Mouse (Mus musculus) ovary, adult 18-20 months (tissue): Measurements from ENCODE around the gene Tmem143.
"Not testable (repeated sequence)": the region's sequence is repeated elsewhere in the genome, so short reads cannot be mapped to it uniquely, and the experiment has no call there.

Experiments used
- DNase-seq: peaks from one replicate; pipeline ENCODE4 v3.0.0; 2022; ENCODE audit warnings: low spot score, mixed read lengths

Tmem143 gene

DNA sequence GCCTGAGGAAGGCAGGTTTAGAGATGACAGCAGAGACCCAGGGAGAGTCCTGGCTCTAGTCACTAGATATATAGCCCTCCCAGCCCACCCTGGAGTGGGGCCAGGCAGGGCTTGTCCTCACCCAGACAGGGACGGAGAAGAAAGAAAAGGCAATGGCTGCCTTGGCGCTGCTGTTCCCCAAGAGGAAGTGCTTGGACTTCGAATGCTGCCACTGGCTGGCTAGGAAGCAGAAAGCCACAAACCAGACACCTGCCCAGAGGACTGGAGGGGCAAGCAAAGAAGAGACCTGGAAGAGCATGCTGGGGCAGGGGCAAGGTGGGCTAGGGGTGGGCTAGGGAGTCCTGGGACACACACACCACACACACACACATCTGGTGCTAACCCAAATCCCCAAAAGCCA, 9.5 kb upstream of the Tmem143 start:
- no peak for DNase-seq

DNA sequence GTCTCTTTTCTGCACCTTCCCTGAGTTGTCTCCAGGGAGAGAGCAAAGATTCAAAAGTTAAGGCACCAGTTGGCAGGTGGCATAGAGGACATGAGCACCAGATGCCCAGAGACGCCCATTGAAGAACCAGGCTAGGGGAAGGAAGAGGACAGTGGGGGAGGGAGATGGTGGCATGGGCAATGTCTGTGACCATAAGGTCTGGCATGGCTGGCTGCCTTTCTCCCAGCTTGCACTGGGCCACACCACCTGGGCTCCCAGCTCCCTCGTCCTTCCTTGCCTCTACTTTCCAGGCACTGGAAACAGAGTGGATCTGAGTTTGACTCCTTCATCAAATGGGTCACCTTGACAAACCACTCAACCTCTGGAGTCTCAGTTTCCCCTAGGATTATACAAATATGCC, 4.1 kb upstream of the Tmem143 start:
- DNase-seq: no peak

DNA sequence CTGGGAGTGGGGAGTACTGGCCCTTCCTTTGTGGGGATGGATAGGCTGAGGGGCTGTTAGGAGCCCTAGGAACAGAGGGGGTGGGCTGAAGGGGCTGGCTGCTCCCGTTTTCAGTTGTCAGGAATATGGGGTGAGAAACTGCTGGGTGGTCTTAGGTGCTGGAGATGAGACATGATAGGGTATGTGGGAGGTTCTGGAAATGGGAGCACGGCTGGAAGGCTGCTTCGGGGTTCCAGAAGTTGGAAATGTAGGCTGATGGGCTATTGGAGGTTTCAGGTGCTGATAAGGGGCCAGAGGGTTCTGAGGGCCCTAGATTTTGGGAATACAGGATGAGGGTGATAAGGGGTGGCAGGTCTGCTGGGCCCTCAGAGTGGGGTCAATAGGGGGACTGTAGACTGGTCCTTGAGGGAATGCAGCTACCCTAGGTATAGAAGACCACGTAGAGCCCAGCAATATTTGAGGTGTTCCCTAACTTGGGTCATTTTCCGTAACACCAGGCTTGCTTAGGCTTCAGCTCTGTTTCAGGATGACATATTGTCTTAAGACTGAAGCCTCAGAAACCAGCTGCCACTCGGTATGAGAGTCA, 717 bp upstream of the Tmem143 start:
- no peak for DNase-seq

DNA sequence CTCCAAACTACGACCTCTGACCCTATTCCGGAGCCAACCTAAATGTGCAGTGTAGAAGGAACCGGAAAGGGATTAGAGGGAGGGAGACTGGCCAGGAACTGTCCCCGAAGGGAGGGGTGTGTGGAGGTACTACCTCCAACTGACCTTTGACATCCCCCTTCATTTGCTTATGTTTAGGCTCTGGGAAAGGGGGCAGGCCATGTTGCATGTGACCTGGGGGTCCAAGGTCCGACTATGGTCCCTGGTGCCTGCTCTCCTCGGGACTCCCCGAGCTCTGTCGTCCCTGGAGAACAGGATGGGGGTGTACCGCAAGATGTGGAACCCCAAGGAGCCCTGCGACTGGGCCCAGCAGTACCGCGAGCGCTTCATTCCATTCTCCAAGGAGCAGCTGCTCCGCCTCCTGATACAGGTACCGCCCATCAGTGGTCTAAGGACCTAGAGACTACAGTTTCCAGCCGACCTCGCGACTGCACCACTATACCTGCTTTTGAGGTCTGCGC, 567 bp downstream of the Tmem143 start:
- DNase-seq: peak; percentile 44

DNA sequence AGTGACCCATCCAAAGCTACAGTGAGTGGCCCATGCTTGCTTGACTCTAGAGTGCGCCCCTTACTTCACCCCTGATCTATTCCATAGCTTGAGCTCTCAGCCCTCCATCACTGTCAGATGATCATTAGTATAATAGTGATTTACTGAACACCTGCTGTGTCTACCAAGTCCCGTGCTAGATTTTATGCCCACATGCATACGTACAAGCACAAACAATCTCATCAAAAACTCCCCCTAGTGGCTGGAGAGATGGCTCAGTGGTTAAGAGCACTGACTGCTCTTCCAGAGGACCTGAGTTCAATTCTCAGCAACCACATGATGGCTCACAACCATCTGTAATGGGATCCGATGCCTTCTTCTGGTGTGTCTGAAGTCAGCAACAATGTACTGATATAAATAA, 1.4 kb downstream of the Tmem143 start:
- not testable (repeated sequence) for DNase-seq

DNA sequence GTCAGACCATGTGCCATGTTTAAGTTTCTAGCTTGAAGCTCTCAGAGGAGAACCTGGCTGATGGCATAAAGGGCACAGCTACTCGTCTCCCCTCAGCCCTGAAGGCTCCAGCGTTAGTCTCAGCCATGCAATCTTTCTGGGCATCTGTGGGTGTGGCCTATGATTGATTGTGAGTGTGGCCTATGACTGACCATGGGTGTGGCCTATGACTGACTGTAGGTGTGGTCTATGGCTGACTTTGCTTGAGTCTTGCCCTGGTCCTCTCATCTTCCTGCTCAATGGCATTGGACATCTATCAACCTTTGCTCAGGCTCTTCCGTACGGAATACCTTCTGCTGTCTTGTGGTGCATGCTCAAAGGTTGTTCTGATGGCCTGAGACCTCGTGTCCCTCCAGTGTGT, 4.8 kb downstream of the Tmem143 start:
- DNase-seq: no peak

DNA sequence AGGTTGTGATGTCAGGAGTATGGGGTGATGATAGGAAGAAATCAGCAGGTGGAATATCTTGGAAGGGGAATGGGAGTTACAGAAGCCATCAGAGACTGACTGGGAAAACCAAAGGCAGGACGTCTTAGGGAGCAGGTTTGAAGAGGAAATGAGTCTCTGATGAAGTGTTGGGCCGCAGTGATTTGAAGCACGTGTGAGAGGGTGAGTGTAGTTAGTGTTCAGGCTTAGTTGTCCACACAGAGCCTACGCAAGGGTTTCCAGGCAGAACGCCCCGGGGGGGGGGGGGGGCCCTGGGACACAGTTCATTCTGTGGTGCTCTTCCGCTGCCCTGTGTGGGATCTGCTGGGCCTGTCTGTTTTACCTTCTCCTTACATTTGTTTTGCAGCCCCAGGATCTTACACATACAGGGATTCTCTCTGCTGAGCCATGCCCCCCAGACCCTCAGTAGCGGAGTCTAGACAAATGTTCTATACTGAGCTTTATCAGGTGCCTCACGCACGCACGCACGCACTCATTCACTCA, 5.8 kb downstream of the Tmem143 start:
- no peak for DNase-seq

DNA sequence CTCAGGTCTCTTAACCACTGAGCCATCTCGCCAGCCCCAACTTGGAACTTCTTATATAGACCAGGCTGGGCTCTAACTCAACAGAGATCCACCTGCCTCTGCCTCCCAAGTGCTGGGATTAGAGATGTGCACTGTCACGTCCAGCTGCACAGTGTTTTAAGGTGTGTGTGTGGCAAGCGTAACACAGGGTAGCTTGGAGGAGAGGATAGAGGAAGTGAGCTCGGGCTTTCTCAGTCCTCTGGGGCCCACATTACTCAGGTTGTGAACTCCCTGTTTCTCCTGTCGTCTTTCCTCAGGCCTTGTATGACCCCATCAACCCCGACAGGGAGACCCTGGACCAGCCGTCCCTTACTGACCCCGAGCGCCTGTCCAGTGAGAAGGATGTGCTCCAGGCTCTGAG, 9.9 kb downstream of the Tmem143 start:
- no peak for DNase-seq

DNA sequence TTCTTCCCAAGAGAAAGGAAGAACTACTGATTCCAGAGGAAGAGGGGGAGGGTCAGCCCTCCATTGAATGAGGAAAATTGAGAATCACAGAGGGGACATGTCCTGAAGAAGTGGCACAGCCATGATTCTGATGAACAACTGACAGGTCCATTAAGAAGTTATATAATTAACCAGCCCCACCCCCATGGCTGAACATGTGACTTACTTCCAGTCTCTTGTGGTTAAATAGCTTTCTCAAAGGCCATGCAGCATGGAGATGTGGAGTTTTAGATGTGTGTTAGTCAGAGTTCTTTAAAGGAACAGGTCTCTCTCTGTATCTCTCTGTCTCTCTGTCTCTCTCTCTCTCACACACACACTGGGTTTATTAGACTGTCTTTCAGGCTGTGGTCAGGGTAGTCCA, 11.6 kb downstream of the Tmem143 start:
- no peak for DNase-seq

DNA sequence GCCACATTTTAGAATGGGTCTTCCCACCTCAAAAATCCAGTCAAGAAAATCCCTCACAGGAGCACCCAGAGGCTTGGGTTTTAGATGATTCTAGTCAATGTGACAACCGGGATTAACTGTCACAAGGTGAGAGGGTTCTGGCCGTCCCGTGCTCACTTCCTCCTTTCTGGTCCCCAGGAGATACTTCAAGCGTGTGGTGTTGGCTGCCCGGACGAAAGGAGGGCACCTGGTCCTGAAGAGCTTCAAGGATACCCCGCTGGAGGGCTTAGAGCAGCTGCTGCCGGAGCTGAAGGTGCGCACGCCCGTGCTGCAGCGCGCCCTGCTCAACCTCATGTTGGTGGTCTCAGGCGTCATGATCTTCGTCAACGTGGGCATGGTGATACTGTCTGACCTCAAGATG, 12.4 kb downstream of the Tmem143 start:
- DNase-seq: no peak

DNA sequence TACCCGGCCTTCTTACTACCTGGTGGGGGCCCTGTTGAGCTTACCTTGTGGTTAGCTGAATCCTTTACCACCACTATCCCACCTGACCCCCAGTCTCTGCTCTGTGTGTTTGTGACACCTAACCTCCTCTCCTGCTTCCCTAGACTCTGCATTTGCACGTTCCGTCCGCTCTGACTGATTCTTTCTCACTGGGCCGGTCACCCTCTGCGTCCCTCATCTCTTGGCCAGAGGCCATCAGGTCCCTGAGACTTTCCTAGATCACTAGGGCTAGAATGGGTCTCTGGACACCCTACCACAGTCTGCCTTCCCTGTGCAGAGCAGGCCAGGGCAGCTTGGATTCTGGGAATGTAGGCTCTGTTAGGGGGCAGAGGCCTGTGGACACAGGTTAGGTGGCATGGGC, 17.3 kb downstream of the Tmem143 start:
- no peak for DNase-seq

DNA sequence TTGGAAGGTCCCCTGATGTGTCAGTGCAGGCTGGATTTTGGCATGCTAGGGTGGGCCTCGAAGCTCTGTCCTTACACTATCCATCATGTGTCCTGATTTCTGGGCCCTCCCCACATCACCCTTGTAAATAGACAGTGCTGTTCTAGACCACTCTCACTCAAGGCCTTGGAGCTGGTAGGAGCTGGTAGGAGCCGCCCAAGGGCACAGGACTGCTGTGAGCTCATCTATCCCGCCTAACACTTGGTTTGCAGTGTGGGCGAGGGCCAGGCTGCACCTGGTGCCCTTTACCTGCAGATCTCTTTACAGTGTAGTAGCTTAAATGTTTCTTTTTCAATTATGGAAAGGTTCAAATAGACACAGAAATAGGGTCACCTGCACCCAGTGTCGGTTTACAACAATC, 18.3 kb downstream of the Tmem143 start:
- DNase-seq: no peak

DNA sequence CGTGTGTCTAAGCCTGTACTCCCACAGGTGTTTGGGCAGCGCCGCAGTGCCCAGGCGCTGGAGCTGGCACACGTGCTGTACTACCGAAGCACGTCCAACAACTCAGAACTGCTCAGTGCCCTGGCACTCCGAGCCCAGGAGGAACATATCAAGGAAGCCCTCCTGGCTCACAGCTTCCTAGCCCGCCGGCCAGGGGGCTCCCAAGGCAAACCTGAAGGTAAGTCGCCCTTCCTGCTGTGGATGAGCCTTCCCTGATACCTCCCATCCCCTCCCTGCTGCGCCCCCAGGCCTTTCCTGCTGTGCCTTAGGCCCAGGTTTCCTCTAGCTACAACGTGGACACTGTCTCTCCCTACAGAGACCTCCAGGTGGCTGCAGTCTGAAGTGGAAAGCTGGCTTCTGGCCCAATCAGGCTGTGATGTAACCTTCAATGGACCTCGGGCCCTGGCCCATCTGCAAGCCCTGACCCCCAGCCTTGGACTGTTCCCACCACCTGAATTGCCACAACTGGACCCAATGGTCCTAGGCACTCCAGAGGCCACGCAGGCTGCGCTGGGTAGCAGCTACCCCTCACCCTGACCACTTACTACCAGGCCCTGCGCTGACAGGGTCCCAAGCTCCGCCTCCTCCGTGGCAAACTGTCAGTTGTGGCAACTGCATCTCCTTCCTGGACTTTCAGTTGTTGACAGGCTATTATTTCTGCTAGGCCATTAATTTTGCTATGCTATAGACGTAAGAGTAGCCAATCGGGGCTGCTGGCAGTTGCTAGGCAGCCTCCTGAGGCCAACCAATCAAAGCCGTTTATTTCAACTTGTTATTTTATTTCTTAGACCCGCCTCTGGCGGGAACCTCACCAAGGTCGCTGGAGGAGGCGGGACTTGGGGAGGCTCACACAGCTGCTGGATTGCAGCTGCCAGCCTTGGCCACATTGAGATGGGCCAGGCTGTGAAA, 19.6 kb downstream of the Tmem143 start:
- peak; percentile 92 for DNase-seq

DNA sequence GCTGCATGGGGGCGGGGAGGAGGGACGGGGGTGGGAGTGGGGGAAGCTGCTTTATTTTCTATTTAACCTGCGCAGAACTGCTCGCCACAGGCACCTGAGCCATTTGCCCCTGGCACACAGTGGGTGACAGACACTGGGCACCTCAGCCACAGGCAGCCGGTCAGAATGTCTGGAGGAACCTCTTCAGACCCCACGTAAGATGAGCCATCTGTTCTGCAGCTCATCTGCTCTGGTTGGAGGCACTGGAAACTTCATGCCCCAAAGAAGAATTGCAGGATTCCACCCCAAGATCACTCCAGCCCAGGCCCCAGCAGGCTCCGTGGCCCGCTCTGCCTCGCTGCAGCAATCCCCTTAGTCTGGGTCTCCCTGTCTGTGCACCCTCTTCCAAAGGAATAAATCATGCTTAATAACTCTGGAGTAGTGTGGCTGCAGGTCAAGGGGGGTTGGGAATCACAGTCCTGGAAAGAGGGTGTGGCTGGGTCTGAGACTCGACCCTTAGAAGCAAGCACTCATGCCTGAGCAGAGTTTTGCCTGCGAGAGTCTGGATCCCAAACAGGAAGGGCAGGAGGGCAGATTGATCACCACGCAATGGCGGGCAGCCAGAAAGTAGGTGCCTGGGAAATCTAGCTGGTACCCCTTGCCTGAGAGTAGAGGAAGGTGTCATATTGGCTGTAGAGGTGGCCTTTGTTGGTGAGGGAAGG, 20.4 kb downstream of the Tmem143 start:
- DNase-seq: no peak

DNA sequence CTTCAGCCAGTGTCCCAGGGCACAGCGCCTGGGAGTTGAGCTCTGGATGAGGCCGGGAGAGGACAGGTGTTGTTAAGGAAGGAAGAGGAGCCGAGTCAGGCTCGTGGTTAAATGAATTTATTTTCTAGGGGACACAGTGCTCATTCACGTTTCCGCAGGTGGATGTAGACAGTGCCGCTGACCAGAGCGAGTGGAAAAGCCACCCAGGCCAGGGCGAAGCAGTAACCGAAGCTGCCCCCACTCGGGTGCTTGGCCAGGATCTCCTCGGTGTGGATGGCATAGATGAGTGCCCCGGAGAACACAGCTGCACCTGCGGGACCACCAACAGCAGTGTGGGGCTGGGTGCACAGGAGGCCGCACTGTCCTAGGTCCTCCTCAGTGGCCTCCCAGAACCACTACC, 21.2 kb downstream of the Tmem143 start:
- no peak for DNase-seq

DNA sequence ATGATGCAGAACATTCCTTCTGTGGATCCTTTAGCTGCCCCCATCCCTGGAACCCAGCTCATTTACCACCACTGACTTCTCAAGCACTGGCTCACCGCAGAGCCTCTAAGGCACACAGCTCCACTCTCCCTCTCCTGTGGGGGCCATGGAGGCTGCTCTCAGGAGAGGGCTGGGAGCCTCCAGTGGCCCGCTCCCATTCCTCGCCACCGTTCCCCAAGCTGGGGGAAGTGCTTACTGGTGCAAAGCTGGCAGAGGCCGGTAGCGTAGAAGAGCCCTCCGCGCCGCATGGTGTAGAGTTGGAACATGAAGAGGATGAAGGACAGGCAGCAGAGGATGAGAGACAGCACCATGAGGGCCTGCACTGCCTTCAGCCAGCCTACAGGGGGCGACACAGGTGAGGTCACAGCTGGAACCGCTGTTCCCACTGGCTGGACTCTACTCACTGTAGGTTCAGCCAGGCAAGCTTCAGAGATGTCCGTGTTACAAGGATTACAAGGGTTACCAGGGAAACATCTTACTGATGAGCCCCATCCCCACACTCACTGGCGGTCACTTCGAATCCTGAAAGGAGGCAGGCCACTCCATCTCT, 22.4 kb downstream of the Tmem143 start:
- DNase-seq: no peak

DNA sequence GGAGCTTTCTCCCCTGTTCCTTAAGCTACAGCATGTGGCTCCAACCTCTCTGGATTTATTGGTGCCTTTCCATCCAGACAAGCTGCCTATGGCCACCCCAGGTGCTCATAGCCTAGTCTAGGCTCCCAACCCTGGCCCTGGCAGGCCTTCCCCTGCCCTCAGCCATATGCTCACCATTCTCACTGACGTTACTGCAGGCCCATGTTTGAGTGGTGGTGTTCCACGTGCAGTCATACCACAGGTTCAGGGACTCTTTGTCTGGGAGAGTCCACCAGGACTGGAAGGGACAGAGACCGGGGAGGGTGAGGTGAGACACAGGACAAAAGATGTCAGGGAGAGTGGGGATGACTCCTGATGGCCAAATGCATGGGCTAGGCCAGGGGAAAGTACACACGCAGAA, 23.0 kb downstream of the Tmem143 start:
- no peak for DNase-seq

DNA sequence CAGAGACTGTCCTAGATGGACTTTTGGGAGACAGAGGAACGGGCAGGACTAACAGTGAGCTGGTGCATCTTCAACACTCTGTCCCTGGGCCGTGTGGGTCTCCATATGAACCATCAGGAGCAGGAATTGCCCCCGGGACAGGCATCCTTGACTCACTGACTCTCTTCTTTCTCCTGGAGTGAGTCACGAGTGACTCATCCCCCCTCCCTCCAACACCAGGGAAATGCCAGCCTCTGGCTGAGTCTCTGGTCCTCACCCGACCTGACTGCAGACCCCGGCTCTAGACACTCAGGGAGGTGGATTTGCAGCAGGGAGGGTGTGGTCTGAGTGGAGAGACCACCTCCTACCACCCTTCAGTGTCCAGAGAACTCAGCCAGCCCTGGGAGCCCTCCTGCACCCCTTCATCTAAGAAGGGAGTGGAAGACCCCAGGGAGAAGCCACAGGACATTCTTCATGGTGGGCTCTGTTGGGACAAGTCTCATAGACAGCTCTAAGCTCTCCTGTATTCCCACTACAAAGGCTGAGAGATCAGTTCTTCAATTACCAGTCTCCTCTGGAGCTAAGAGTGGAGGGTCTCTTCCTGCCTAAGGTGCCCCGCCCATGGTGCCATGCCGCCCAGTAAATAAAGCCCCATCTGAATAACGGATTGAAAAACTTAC, 24.0 kb downstream of the Tmem143 start:
- peak; percentile 68 for DNase-seq

DNA sequence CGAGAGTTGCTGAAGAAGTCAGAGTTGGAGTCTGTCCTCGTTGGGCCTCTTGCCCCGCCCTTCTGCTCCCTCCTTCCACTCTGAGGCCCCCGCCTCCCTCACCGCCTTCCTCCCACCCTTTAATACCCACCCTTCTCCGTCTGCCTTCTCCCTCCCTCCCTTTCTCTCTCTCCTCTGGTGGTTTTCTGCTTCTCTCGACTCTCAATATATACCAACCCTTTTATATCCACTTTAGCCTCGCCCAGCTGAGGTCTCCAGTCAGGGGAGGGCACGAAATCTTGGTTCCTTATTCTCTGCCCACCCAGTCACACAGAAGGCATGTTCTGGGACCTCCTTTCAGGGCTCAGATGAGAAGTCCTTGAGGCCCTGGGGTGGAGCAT, 24.5 kb downstream of the Tmem143 start, which contains the start of gene Emp3:
Emp3 (minus strand) TSS at position 163 of the 380 bp plus-strand sequence.
- peak; percentile 61 for DNase-seq

DNA sequence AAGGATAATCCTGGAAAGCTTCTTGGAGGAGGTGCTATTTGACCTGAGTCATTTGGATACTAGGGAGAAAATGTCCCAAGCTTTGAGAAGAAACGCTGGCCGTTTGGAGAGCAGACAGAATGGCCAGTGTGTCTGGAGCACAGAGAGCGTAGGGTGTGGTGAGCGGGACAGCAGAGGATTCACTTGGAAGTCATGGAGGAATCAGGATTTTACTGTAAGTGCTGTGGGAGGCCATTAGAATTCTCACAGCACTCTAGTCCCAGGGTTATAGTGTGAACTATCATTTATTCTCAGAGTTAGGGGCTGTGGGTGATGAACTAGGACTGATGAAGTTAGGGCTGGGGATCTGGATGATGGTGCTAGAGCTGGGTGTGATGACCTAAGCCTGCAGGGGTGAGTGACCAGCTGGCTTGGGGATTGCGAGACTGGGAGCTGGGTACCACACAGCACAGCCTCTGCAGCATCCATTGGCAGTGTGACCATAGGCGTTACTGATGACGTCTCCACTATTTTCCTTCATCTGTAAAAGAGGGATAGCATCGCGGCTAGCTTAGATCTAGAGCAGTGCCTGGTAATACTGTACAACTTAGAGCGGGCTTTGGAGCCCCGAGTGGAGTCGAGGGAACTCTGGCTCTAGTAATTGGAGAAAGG, 25.3 kb downstream of the Tmem143 start:
- DNase-seq: no peak
